Mouse (Mus musculus): ENCODE results near the gene Cyb5rl. TPM values are rescaled to one million over a fixed set of nuclear protein-coding genes. Genes with fewer than 3 reads are reported as not detected.
A peak's percentile ranks its signal among the peaks of the same experiment; 100 is the strongest.

Cyb5rl gene
- polyA plus RNA-seq (2012; rRNA removed), result 25.5 and 35.6 TPM in 2 replicates

GRCm38 (mm10) chr4:107066252-107067124 is at the start of gene Cyb5rl, which contains the start of gene Mrpl37:
Gene Cyb5rl, plus strand, starts transcription at chr4:107066988.
Gene Mrpl37, minus strand, starts transcription at chr4:107066868.
- peak; percentile 75 for DNase-seq (ENCODE audit: low read depth)

- no peak for DNase-seq (ENCODE audit: low read depth)
Measured at GRCm38 (mm10) chr4:107017257-107017656, 49.5 kb upstream of the Cyb5rl start.

GRCm38 (mm10) chr4:107018521-107018920 is 48.3 kb upstream of the Cyb5rl start:
- no peak for DNase-seq (ENCODE audit: low read depth)

GRCm38 (mm10) chr4:107019027-107019426 is 47.8 kb upstream of the Cyb5rl start:
- no peak for DNase-seq (ENCODE audit: low read depth)

- no peak for DNase-seq (ENCODE audit: low read depth)
Measured at GRCm38 (mm10) chr4:107020287-107021000, 46.3 kb upstream of the Cyb5rl start.

GRCm38 (mm10) chr4:107021464-107021863 is 45.3 kb upstream of the Cyb5rl start:
- DNase-seq (ENCODE audit: low read depth), result no peak

- DNase-seq (ENCODE audit: low read depth), result no peak
Measured at GRCm38 (mm10) chr4:107024899-107025298, 41.9 kb upstream of the Cyb5rl start.

- no peak for DNase-seq (ENCODE audit: low read depth)
Measured at GRCm38 (mm10) chr4:107025369-107025768, 41.4 kb upstream of the Cyb5rl start.

- DNase-seq (ENCODE audit: low read depth), result no peak
Measured at GRCm38 (mm10) chr4:107026451-107026850, 40.3 kb upstream of the Cyb5rl start.

GRCm38 (mm10) chr4:107035689-107036088 is 31.1 kb upstream of the Cyb5rl start:
- DNase-seq (ENCODE audit: low read depth), result no peak

GRCm38 (mm10) chr4:107036985-107037384 is 29.8 kb upstream of the Cyb5rl start:
- DNase-seq (ENCODE audit: low read depth), result no peak

- DNase-seq (ENCODE audit: low read depth), result no peak
Measured at GRCm38 (mm10) chr4:107038303-107038702, 28.5 kb upstream of the Cyb5rl start.

GRCm38 (mm10) chr4:107039270-107039669 is 27.5 kb upstream of the Cyb5rl start:
- no peak for DNase-seq (ENCODE audit: low read depth)

- DNase-seq (ENCODE audit: low read depth), result no peak
Measured at GRCm38 (mm10) chr4:107042304-107042703, 24.5 kb upstream of the Cyb5rl start.

- no peak for DNase-seq (ENCODE audit: low read depth)
Measured at GRCm38 (mm10) chr4:107045188-107045587, 21.6 kb upstream of the Cyb5rl start.

- no peak for DNase-seq (ENCODE audit: low read depth)
Measured at GRCm38 (mm10) chr4:107047806-107048205, 19.0 kb upstream of the Cyb5rl start.

GRCm38 (mm10) chr4:107048568-107049162 is 18.1 kb upstream of the Cyb5rl start:
- DNase-seq (ENCODE audit: low read depth), result no peak

- DNase-seq (ENCODE audit: low read depth), result no peak
Measured at GRCm38 (mm10) chr4:107051889-107052288, 14.9 kb upstream of the Cyb5rl start.

- DNase-seq (ENCODE audit: low read depth), result no peak
Measured at GRCm38 (mm10) chr4:107052962-107053553, 13.7 kb upstream of the Cyb5rl start.

GRCm38 (mm10) chr4:107056088-107056487 is 10.7 kb upstream of the Cyb5rl start:
- DNase-seq (ENCODE audit: low read depth), result no peak

GRCm38 (mm10) chr4:107058346-107058745 is 8.4 kb upstream of the Cyb5rl start:
- no peak for DNase-seq (ENCODE audit: low read depth)

GRCm38 (mm10) chr4:107058781-107059180 is 8.0 kb upstream of the Cyb5rl start:
- no peak for DNase-seq (ENCODE audit: low read depth)
